Mouse (Mus musculus) A20 (cell line): ENCODE measurements at regions not wholly inside any gene's neighbourhood (a gene's known extent, or its start where the extent isn't known, plus 50 kb on each side); places are given as distances from the start of the nearest gene placed in this dataset.

Source experiments
- DNase-seq: peaks from one replicate; pipeline ENCODE4 v3.0.0-alpha.2; 2011; ENCODE audit warnings: low read depth, low spot score

GRCm38 (mm10) chr5:91456924-91457323 is 54.1 kb upstream of the Btc start:
- DNase-seq, result no peak

- DNase-seq, result peak; percentile 48
These were observed 52.4 kb upstream of the Parm1 start for GRCm38 (mm10) chr5:91464876-91465508.
